Mouse (Mus musculus) pancreas, adult 10 weeks (tissue): ENCODE results near the gene Slc22a6. TPM values are rescaled to one million over a fixed set of nuclear protein-coding genes. Genes with fewer than 3 reads are reported as not detected.

Experiments used
- polyA plus RNA-seq: library from polyadenylated mRNA; stranded (reverse); fragments of 350-450 nt; fragmentation: Illumina TruSeq; extraction: RNeasy Lipid Tissue Mini Kit (QIAGEN cat#74804); gene quantifications from one replicate; pipeline ENCODE4 v1.2.3, GENCODE M21; 2015; ENCODE audit warnings: low read depth, low replicate concordance; ENCODE audit not compliant: insufficient read depth

Slc22a6 gene
- polyA plus RNA-seq: not detected

GRCm38 (mm10) chr19:8617904-8618303 is at the start of gene Slc22a6:
Slc22a6 (plus strand) TSS chr19:8618039.

DNA sequence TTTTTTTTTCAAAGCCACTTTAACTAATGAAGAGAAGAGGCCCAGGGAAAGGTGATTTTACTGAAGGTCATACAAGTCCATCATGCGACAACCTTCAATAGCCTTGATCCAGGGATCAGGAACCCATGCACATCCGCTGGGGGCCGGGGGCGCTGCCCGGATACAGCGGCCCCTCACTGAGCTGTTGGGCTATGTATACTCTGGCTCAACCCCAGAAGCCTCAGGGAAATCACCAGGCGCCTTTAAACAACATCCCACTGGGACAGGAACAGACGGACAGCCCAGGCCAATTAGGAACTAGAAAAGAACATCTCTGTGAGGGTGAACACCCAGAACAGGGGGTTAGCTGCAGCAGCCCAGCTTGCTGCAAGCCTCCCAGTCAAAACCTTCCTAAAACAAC is 26.9 kb upstream of the Slc22a6 start, which contains the start of gene Slc22a8:
TSS of gene Slc22a8 (plus strand) at position 301 of the 400 bp plus-strand sequence.

GRCm38 (mm10) chr19:8663360-8663839 is 45.6 kb downstream of the Slc22a6 start, which contains the start of gene Chrm1:
Chrm1 (plus strand) TSS chr19:8663789.

Other genes with a start within 250 kb of the Slc22a6 start
- not detected for gene Slc22a30, start 212.9 kb upstream of the Slc22a6 start, polyA plus RNA-seq
- not detected for gene Slc22a8, start 26.8 kb upstream of the Slc22a6 start, polyA plus RNA-seq
- gene Chrm1, start 45.8 kb downstream of the Slc22a6 start, polyA plus RNA-seq: 0.18 TPM
- gene Slc3a2, start 105.3 kb downstream of the Slc22a6 start, polyA plus RNA-seq: 80.3 TPM
- gene Wdr74, start 117.8 kb downstream of the Slc22a6 start, polyA plus RNA-seq: 35.4 TPM
- gene 1700092M07Rik, start 122.7 kb downstream of the Slc22a6 start, polyA plus RNA-seq: not detected
- gene Stx5a, start 123.4 kb downstream of the Slc22a6 start, polyA plus RNA-seq: 67.2 TPM
- gene Nxf1, start 139.0 kb downstream of the Slc22a6 start, polyA plus RNA-seq: 127 TPM
- 32.1 TPM for gene Tmem223, start 153.0 kb downstream of the Slc22a6 start, polyA plus RNA-seq
- 17.0 TPM for gene Tmem179b, start 156.4 kb downstream of the Slc22a6 start, polyA plus RNA-seq
- gene Taf6l, start 168.4 kb downstream of the Slc22a6 start, polyA plus RNA-seq: 0.76 TPM
- gene Polr2g, start 180.5 kb downstream of the Slc22a6 start, polyA plus RNA-seq: 17.1 TPM
- not detected for gene Zbtb3, start 184.5 kb downstream of the Slc22a6 start, polyA plus RNA-seq
- 4.5 TPM for gene Ttc9c, start 201.3 kb downstream of the Slc22a6 start, polyA plus RNA-seq
- gene Hnrnpul2, start 202.0 kb downstream of the Slc22a6 start, polyA plus RNA-seq: 20.7 TPM
- not detected for gene AC129217.1, start 211.7 kb downstream of the Slc22a6 start, polyA plus RNA-seq
- gene Bscl2, start 219.4 kb downstream of the Slc22a6 start, polyA plus RNA-seq: 31.5 TPM
- not detected for gene Gng3, start 221.2 kb downstream of the Slc22a6 start, polyA plus RNA-seq
- gene Lrrn4cl, start 232.7 kb downstream of the Slc22a6 start, polyA plus RNA-seq: 4.9 TPM